Mouse (Mus musculus): Measurements from ENCODE around the gene 1700001P01Rik.

- TF ChIP-seq CTCF (IDR thresholded peaks at IDR 0.05; ENCODE audit: borderline replicate concordance, control insufficient read depth, extremely low read depth, insufficient read depth, low read length, poor library complexity) (no peak), POLR2A (IDR thresholded peaks at IDR 0.05; ENCODE audit: control insufficient read depth, extremely low read depth, insufficient read depth, low read length, poor library complexity) (no peak)
Measured at GRCm38 (mm10) chr11:97819923-97820322, 44.2 kb upstream of the 1700001P01Rik start.

All from thymus, adult 2 months (tissue).